Mouse (Mus musculus) liver, embryonic 14.5 days (tissue): ENCODE measurements around the gene Ccdc160.

Experiments
- CTCF ChIP-seq: IDR thresholded peaks from 2 replicates; pipeline ENCODE4 v1.5.1; 2016; ENCODE audit warnings: antibody characterized with exemption, low read depth, control low read depth
- EP300 ChIP-seq: IDR thresholded peaks from 2 replicates; pipeline ENCODE4 v1.6.1; 2016; ENCODE audit warnings: antibody characterized with exemption, low read depth

DNA sequence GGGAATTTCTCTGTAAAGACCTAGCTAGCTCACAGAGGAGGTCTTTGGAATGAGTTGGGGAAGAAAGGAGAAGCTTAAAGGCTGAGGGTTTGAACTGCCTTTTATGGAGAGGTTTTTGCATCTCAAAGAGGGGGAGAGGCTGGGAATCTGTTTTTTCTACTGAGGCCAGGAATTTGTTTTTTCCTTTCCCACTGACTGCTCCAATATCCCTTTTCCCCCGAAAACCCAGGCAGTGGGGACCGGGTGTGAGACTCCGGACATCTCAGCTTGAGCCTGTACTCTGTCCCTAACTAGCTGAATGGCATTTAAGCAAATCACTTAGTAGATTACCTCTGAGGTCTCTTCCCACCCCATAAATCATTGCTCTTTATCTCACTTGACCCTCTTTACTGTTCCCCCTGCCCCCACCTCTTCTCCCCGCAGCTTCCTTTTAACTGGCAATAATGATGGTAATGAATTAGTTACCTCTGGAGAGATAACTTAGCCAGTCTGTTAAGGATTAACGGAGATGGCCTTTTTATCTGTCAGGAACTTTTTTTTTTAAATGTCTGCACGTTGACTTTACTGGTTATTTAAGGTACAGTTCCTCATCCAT, 37.4 kb upstream of the Ccdc160 start:
- TF ChIP-seq EP300 (no peak), CTCF (no peak)
